Mouse (Mus musculus) thymus, postnatal 14 days (tissue): ENCODE measurements around the gene Prps2.
"Not testable (repeated sequence)": the region's sequence is repeated elsewhere in the genome, so short reads cannot be mapped to it uniquely, and the experiment has no call there.

Experiments used
- DNase-seq: peaks from one replicate; pipeline ENCODE4 v3.0.0; 2021

Prps2 gene

GRCm38 (mm10) chrX:167321233-167321806 is 61.2 kb downstream of the Prps2 start:
- no peak for DNase-seq

GRCm38 (mm10) chrX:167318819-167319396 is 63.6 kb downstream of the Prps2 start:
- DNase-seq, result no peak

- DNase-seq, result no peak
Measured at GRCm38 (mm10) chrX:167315766-167316165, 66.8 kb downstream of the Prps2 start.

GRCm38 (mm10) chrX:167315093-167315726 is 67.3 kb downstream of the Prps2 start:
- DNase-seq, result no peak

- DNase-seq, result not testable (repeated sequence)
Measured at GRCm38 (mm10) chrX:167302061-167302460, 80.5 kb downstream of the Prps2 start.
